Mouse (Mus musculus): ENCODE measurements around the gene Eipr1. TPM values are rescaled to one million over a fixed set of nuclear protein-coding genes. Genes with fewer than 3 reads are reported as not detected.

The Eipr1 gene
- polyA plus RNA-seq, 1 experiment from 2014 or later, result 77.3 TPM

GRCm38 (mm10) chr12:28784864-28785263, 33.3 kb downstream of the Eipr1 start:
- Histone ChIP-seq H3K27me3 (ENCODE audit: control insufficient read depth, insufficient read depth, low read length) (no peaks in the 10 kb centered on the region), H3K4me3 (ENCODE audit: low read depth, low read length) (no peak overlapping the region), H3K9ac (replicated peaks; ENCODE audit: low read depth, low read length) (no peak overlapping the region), H3K4me1 (ENCODE audit: control insufficient read depth, insufficient read depth, low read length) (peaks cover 31% of the 10 kb centered on the region), H3K36me3 (ENCODE audit: control insufficient read depth, insufficient read depth, low read length) (no peaks in the 10 kb centered on the region), H3K27ac (ENCODE audit: low read depth, low read length) (no peak overlapping the region), H3K9me3 (ENCODE audit: control insufficient read depth, low read length) (no peaks in the 10 kb centered on the region), H3K4me2 (ENCODE audit: low read depth, low read length) (no peak overlapping the region)
- peak; percentile 26; the same call in 1 of the 2 replicates for ATAC-seq (ENCODE audit: low read depth)
- 14% methylated on average over 8 of the region's 8 CpGs for WGBS

GRCm38 (mm10) chr12:28785299-28785698, 33.7 kb downstream of the Eipr1 start:
- no peak for ATAC-seq (ENCODE audit: low read depth)

GRCm38 (mm10) chr12:28786310-28786709, 34.7 kb downstream of the Eipr1 start:
- 95% methylated on average over 6 of the region's 6 CpGs for WGBS
- no peaks in the 10 kb centered on the region for H3K9me3 ChIP-seq (ENCODE audit: control insufficient read depth, low read length)
- no peaks in the 10 kb centered on the region for H3K36me3 ChIP-seq (ENCODE audit: control insufficient read depth, insufficient read depth, low read length)
- no peak overlapping the region for H3K9ac ChIP-seq (replicated peaks; ENCODE audit: low read depth, low read length)
- no peak overlapping the region for H3K4me2 ChIP-seq (ENCODE audit: low read depth, low read length)
- peaks cover 24% of the 10 kb centered on the region for H3K4me1 ChIP-seq (ENCODE audit: control insufficient read depth, insufficient read depth, low read length)
- no peak overlapping the region for H3K4me3 ChIP-seq (ENCODE audit: low read depth, low read length)
- no peaks in the 10 kb centered on the region for H3K27me3 ChIP-seq (ENCODE audit: control insufficient read depth, insufficient read depth, low read length)
- ATAC-seq (ENCODE audit: low read depth), result no peak
- no peak overlapping the region for H3K27ac ChIP-seq (ENCODE audit: low read depth, low read length)

More at GRCm38 (mm10) chr12:28785299-28785698, 33.7 kb downstream of the Eipr1 start:
- 20% methylated on average over 1 of the region's 1 CpGs for WGBS
- no peaks in the 10 kb centered on the region for H3K9me3 ChIP-seq (ENCODE audit: control insufficient read depth, low read length)
- no peak overlapping the region for H3K4me2 ChIP-seq (ENCODE audit: low read depth, low read length)
- no peaks in the 10 kb centered on the region for H3K27me3 ChIP-seq (ENCODE audit: control insufficient read depth, insufficient read depth, low read length)
- no peak overlapping the region for H3K4me3 ChIP-seq (ENCODE audit: low read depth, low read length)
- no peak overlapping the region for H3K9ac ChIP-seq (replicated peaks; ENCODE audit: low read depth, low read length)
- no peaks in the 10 kb centered on the region for H3K36me3 ChIP-seq (ENCODE audit: control insufficient read depth, insufficient read depth, low read length)
- peaks cover 27% of the 10 kb centered on the region for H3K4me1 ChIP-seq (ENCODE audit: control insufficient read depth, insufficient read depth, low read length)
- no peak overlapping the region for H3K27ac ChIP-seq (ENCODE audit: low read depth, low read length)

GRCm38 (mm10) chr12:28792613-28793012, 41.0 kb downstream of the Eipr1 start:
- no peaks in the 10 kb centered on the region for H3K9me3 ChIP-seq (ENCODE audit: control insufficient read depth, low read length)
- H3K27me3 ChIP-seq (ENCODE audit: control insufficient read depth, insufficient read depth, low read length), result no peaks in the 10 kb centered on the region
- WGBS, result 52% methylated on average over 3 of the region's 3 CpGs
- no peaks in the 10 kb centered on the region for H3K36me3 ChIP-seq (ENCODE audit: control insufficient read depth, insufficient read depth, low read length)
- H3K4me2 ChIP-seq (ENCODE audit: low read depth, low read length), result no peak overlapping the region
- no peak overlapping the region for H3K4me3 ChIP-seq (ENCODE audit: low read depth, low read length)
- no peak overlapping the region for H3K27ac ChIP-seq (ENCODE audit: low read depth, low read length)
- 0 out of 2 replicates have a peak, but pooled peaks cover 2% of the 10 kb centered on the region for H3K4me1 ChIP-seq (ENCODE audit: control insufficient read depth, insufficient read depth, low read length)
- ATAC-seq (ENCODE audit: low read depth), result no peak
- no peak overlapping the region for H3K9ac ChIP-seq (replicated peaks; ENCODE audit: low read depth, low read length)

- no peak overlapping the region for H3K27ac ChIP-seq (ENCODE audit: low read depth, low read length)
- H3K9ac ChIP-seq (replicated peaks; ENCODE audit: low read depth, low read length), result no peak overlapping the region
- ATAC-seq (ENCODE audit: low read depth), result no peak
- H3K4me1 ChIP-seq (ENCODE audit: control insufficient read depth, insufficient read depth, low read length), result 0 out of 2 replicates have a peak, but pooled peaks cover 2% of the 10 kb centered on the region
- WGBS, result 72% methylated on average over 2 of the region's 2 CpGs
- no peaks in the 10 kb centered on the region for H3K27me3 ChIP-seq (ENCODE audit: control insufficient read depth, insufficient read depth, low read length)
- no peak overlapping the region for H3K4me3 ChIP-seq (ENCODE audit: low read depth, low read length)
- no peak overlapping the region for H3K4me2 ChIP-seq (ENCODE audit: low read depth, low read length)
- no peaks in the 10 kb centered on the region for H3K36me3 ChIP-seq (ENCODE audit: control insufficient read depth, insufficient read depth, low read length)
- H3K9me3 ChIP-seq (ENCODE audit: control insufficient read depth, low read length), result no peaks in the 10 kb centered on the region
Observed at GRCm38 (mm10) chr12:28793715-28794114, 42.1 kb downstream of the Eipr1 start.

- H3K4me2 ChIP-seq (ENCODE audit: low read depth, low read length), result no peak overlapping the region
- no peaks in the 10 kb centered on the region for H3K36me3 ChIP-seq (ENCODE audit: control insufficient read depth, insufficient read depth, low read length)
- H3K27ac ChIP-seq (ENCODE audit: low read depth, low read length), result no peak overlapping the region
- no peak overlapping the region for H3K9ac ChIP-seq (replicated peaks; ENCODE audit: low read depth, low read length)
- peaks cover 4% of the 10 kb centered on the region; the same call in 1 of the 2 replicates for H3K4me1 ChIP-seq (ENCODE audit: control insufficient read depth, insufficient read depth, low read length)
- WGBS, result 77% methylated on average over 3 of the region's 3 CpGs
- no peak overlapping the region for H3K4me3 ChIP-seq (ENCODE audit: low read depth, low read length)
- no peaks in the 10 kb centered on the region for H3K27me3 ChIP-seq (ENCODE audit: control insufficient read depth, insufficient read depth, low read length)
- H3K9me3 ChIP-seq (ENCODE audit: control insufficient read depth, low read length), result no peaks in the 10 kb centered on the region
- no peak for ATAC-seq (ENCODE audit: low read depth)
Observed at GRCm38 (mm10) chr12:28795041-28795440, 43.4 kb downstream of the Eipr1 start.

- H3K4me3 ChIP-seq (ENCODE audit: low read depth, low read length), result no peak overlapping the region
- ATAC-seq (ENCODE audit: low read depth), result no peak
Observed at GRCm38 (mm10) chr12:28796881-28797420, 45.3 kb downstream of the Eipr1 start.

GRCm38 (mm10) chr12:28799798-28800411, 48.3 kb downstream of the Eipr1 start:
- peak; percentile 73; the same call in 1 of the 2 replicates for ATAC-seq (ENCODE audit: low read depth)
- Histone ChIP-seq H3K4me3 (ENCODE audit: low read depth, low read length) (no peak overlapping the region), H3K4me2 (ENCODE audit: low read depth, low read length) (no peak overlapping the region), H3K27me3 (ENCODE audit: control insufficient read depth, insufficient read depth, low read length) (no peaks in the 10 kb centered on the region), H3K27ac (ENCODE audit: low read depth, low read length) (peak overlapping the region; percentile 30; the same call in 1 of the 2 replicates), H3K9me3 (ENCODE audit: control insufficient read depth, low read length) (no peaks in the 10 kb centered on the region), H3K36me3 (ENCODE audit: control insufficient read depth, insufficient read depth, low read length) (no peaks in the 10 kb centered on the region), H3K9ac (replicated peaks; ENCODE audit: low read depth, low read length) (peak overlapping the region; percentile 26; the same call in 1 of the 2 replicates), H3K4me1 (ENCODE audit: control insufficient read depth, insufficient read depth, low read length) (peaks cover 7% of the 10 kb centered on the region; the same call in 1 of the 2 replicates)
- 24% methylated on average over 11 of the region's 11 CpGs for WGBS

More at GRCm38 (mm10) chr12:28796881-28797420, 45.3 kb downstream of the Eipr1 start:
- Histone ChIP-seq H3K4me2 (ENCODE audit: low read depth, low read length) (no peak overlapping the region), H3K27me3 (ENCODE audit: control insufficient read depth, insufficient read depth, low read length) (no peaks in the 10 kb centered on the region), H3K36me3 (ENCODE audit: control insufficient read depth, insufficient read depth, low read length) (no peaks in the 10 kb centered on the region), H3K4me1 (ENCODE audit: control insufficient read depth, insufficient read depth, low read length) (peaks cover 7% of the 10 kb centered on the region; the same call in 1 of the 2 replicates), H3K9ac (replicated peaks; ENCODE audit: low read depth, low read length) (no peak overlapping the region), H3K27ac (ENCODE audit: low read depth, low read length) (0 out of 2 replicates have a peak overlapping the region, but pooled peaks have one; percentile 34), H3K9me3 (ENCODE audit: control insufficient read depth, low read length) (no peaks in the 10 kb centered on the region)

- Histone ChIP-seq H3K4me1 (ENCODE audit: control insufficient read depth, insufficient read depth, low read length) (peaks cover 7% of the 10 kb centered on the region; the same call in 1 of the 2 replicates), H3K4me2 (ENCODE audit: low read depth, low read length) (no peak overlapping the region), H3K9me3 (ENCODE audit: control insufficient read depth, low read length) (no peaks in the 10 kb centered on the region), H3K27ac (ENCODE audit: low read depth, low read length) (0 out of 2 replicates have a peak overlapping the region, but pooled peaks have one; percentile 30), H3K36me3 (ENCODE audit: control insufficient read depth, insufficient read depth, low read length) (no peaks in the 10 kb centered on the region), H3K9ac (replicated peaks; ENCODE audit: low read depth, low read length) (peak overlapping the region; percentile 26; the same call in 1 of the 2 replicates), H3K4me3 (ENCODE audit: low read depth, low read length) (no peak overlapping the region), H3K27me3 (ENCODE audit: control insufficient read depth, insufficient read depth, low read length) (no peaks in the 10 kb centered on the region)
- 65% methylated on average over 4 of the region's 4 CpGs for WGBS
- no peak for ATAC-seq (ENCODE audit: low read depth)
Observed at GRCm38 (mm10) chr12:28800423-28800822, 48.8 kb downstream of the Eipr1 start.

Measured in neural tube, embryonic 14.5 days (tissue).